Mouse (Mus musculus): ENCODE measurements around the gene Tmem63b. TPM values are rescaled to one million over a fixed set of nuclear protein-coding genes. Genes with fewer than 3 reads are reported as not detected.

Tmem63b gene
- total and polyA plus RNA-seq, 3 experiments = 12.3 to 37.9 TPM; not detected in 1

DNA sequence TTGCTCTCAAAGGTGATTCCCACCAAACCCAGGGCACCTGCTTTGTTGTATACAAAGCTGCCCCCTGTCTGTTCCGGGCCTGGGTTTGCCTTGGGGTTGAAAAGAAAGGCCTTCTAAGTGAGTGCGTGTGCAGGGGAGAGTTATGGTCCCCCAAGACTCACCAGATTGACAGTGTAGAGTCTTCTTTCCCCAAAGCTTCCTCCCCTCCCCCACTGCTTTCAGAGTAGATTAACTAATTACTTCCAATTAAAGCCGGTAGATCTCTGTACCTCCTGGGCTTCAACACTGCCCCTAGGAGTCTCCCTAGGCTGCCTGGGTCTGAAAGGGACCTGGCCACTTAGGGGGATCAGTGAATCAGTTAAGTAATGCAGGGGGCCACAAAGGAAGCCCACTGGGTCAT, 47.6 kb upstream of the Tmem63b start:
- H3K9ac ChIP-seq (ENCODE audit: control insufficient read depth, low read depth, low read length, poor library complexity, severe bottlenecking) = peak overlapping the region; percentile 77
- TF ChIP-seq CHD1 (IDR thresholded peaks at IDR 0.05; ENCODE audit: low read depth, low read length) (peak; percentile 77; the same call in 1 of the 2 replicates), CHD2 (IDR thresholded peaks at IDR 0.05; ENCODE audit: low read length) (0 out of 2 replicates have a peak, but pooled peaks have one; percentile 39), MAX (IDR thresholded peaks at IDR 0.05; ENCODE audit: low read length) (no peak), POLR2AphosphoS5 (IDR thresholded peaks at IDR 0.05; ENCODE audit: borderline replicate concordance, low read depth, low read length) (no peak), E2F4 (IDR thresholded peaks at IDR 0.05; ENCODE audit: borderline replicate concordance, low read depth, low read length) (no peak), USF1 (IDR thresholded peaks at IDR 0.05; ENCODE audit: low read depth, low read length) (no peak), POLR2AphosphoS2 (IDR thresholded peaks at IDR 0.05; ENCODE audit: low read length) (no peak)
- peaks cover 2 to 22% of the 10 kb centered on the region in 2 experiments for H3K4me1 ChIP-seq (ENCODE audit: control insufficient read depth in 1 of 2, insufficient read depth in 2 of 2, low read length in 2 of 2)
- H3K79me2 ChIP-seq (ENCODE audit: control insufficient read depth, insufficient read depth, low read length, poor library complexity) = peaks cover 2% of the 10 kb centered on the region; the same call in 1 of the 2 replicates
- H3K36me3 ChIP-seq (ENCODE audit: control insufficient read depth in 1 of 2, insufficient read depth in 2 of 2, low read length in 2 of 2) = 0 out of 4 replicates have a peak, but pooled peaks cover 0 to 2% of the 10 kb centered on the region in 2 experiments
- no peaks in the 10 kb centered on the region for H3K27me3 ChIP-seq (ENCODE audit: control insufficient read depth in 1 of 2, insufficient read depth in 2 of 2, low read length in 2 of 2)
- H3K9me3 ChIP-seq (replicated peaks; ENCODE audit: insufficient read depth, low read length) = no peaks in the 10 kb centered on the region
- peak; percentile 71 for DNase-seq (ENCODE audit: low read depth, low spot score)
- peak overlapping the region; percentile 59 for H3K27ac ChIP-seq (ENCODE audit: control insufficient read depth, low read depth, low read length)
- peak overlapping the region; percentile 60 to 82 for H3K4me3 ChIP-seq (ENCODE audit: control insufficient read depth in 1 of 2, insufficient read depth in 1 of 2, low read depth in 2 of 2, low read length in 2 of 2)

DNA sequence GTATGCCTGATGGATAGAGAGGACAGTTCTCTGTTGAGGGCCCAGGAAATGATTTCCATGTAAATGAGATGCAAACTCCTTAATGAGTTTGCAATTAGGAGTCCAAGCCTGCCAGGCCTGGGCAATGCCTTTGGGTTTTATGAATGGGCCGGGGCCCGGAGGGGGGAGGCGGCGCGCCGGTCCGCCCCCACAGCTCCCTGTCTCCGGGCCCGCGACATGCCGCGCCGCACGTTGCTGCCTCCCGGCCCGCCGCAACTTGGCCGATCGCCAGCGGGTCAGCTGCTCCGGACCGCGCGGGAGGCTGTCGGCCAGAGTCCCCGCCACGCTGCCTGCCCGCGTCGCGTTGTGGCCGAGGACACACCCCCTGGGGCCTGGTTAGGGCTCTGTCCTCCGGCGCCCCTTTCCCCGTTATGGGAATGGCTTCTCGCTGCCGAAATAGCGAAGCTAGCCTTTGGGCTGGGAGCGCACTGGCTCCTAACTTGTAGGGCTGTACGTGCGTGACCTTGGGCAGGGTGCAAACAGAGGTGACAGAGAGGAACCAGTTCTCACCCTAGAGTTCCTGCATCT, 47.1 kb upstream of the Tmem63b start, which contains the start of gene 1600014C23Rik:
Gene 1600014C23Rik (minus strand): TSS at position 110 of the 567 bp plus-strand sequence.
- Histone ChIP-seq H3K79me2 (ENCODE audit: control insufficient read depth, insufficient read depth, low read length, poor library complexity) (peaks cover 2% of the 10 kb centered on the region; the same call in 1 of the 2 replicates), H3K9ac (ENCODE audit: control insufficient read depth, low read depth, low read length, poor library complexity, severe bottlenecking) (peak within 1 kb of the TSS; percentile 77), H3K4me1 (ENCODE audit: control insufficient read depth in 1 of 2, insufficient read depth in 2 of 2, low read length in 2 of 2) (peaks cover 2 to 22% of the 10 kb centered on the region in 2 experiments), H3K27me3 (ENCODE audit: control insufficient read depth in 1 of 2, insufficient read depth in 2 of 2, low read length in 2 of 2) (no peaks in the 10 kb centered on the region), H3K27ac (ENCODE audit: control insufficient read depth, low read depth, low read length) (peak within 1 kb of the TSS; percentile 59), H3K4me3 (ENCODE audit: control insufficient read depth in 1 of 2, insufficient read depth in 1 of 2, low read depth in 2 of 2, low read length in 2 of 2) (peak within 1 kb of the TSS; percentile 60 to 82), H3K36me3 (ENCODE audit: control insufficient read depth in 1 of 2, insufficient read depth in 2 of 2, low read length in 2 of 2) (0 out of 4 replicates have a peak, but pooled peaks cover 0 to 2% of the 10 kb centered on the region in 2 experiments), H3K9me3 (replicated peaks; ENCODE audit: insufficient read depth, low read length) (no peaks in the 10 kb centered on the region)
- DNase-seq (ENCODE audit: low read depth, low spot score) = peak; percentile 75
- TF ChIP-seq MAX (IDR thresholded peaks at IDR 0.05; ENCODE audit: low read length) (peak; percentile 63; the same call in 1 of the 2 replicates), MXI1 (IDR thresholded peaks at IDR 0.05; ENCODE audit: low read depth, low read length) (peak; percentile 65; the same call in 1 of the 2 replicates), JUND (IDR thresholded peaks at IDR 0.05; ENCODE audit: low read depth, low read length) (no peak), KAT2A (conservative IDR thresholded peaks at IDR 0.05; ENCODE audit: low read depth, low read length) (no peak), USF1 (IDR thresholded peaks at IDR 0.05; ENCODE audit: low read depth, low read length) (0 out of 2 replicates have a peak, but pooled peaks have one; percentile 10), TCF12 (IDR thresholded peaks at IDR 0.05; ENCODE audit: low read depth, low read length) (peak; percentile 25; the same call in 1 of the 2 replicates), RCOR1 (IDR thresholded peaks at IDR 0.05; ENCODE audit: low read depth, low read length) (no peak), HCFC1 (IDR thresholded peaks at IDR 0.05; ENCODE audit: low read depth, low read length) (no peak), NELFE (IDR thresholded peaks at IDR 0.05; ENCODE audit: low read depth, low read length) (peak; percentile 17; the same call in 1 of the 2 replicates), MAFK (IDR thresholded peaks at IDR 0.05; ENCODE audit: borderline replicate concordance, low read depth, low read length) (no peak), ETS1 (IDR thresholded peaks at IDR 0.05; ENCODE audit: low read depth, low read length) (0 out of 2 replicates have a peak, but pooled peaks have one; percentile 51), TBP (IDR thresholded peaks at IDR 0.05; ENCODE audit: low read depth, low read length) (no peak), MEF2A (IDR thresholded peaks at IDR 0.05; ENCODE audit: extremely low read depth, insufficient replicate concordance, low read depth, low read length, poor library complexity, severe bottlenecking) (no peak), SIN3A (IDR thresholded peaks at IDR 0.05; ENCODE audit: low read length) (peak; percentile 34; the same call in 1 of the 2 replicates), POLR2AphosphoS5 (IDR thresholded peaks at IDR 0.05; ENCODE audit: borderline replicate concordance, low read depth, low read length) (no peak), MAZ (IDR thresholded peaks at IDR 0.05; ENCODE audit: low read depth, low read length) (no peak)
